Mouse (Mus musculus) erythroid progenitor cell, adult 5-6 weeks (primary cell): ENCODE measurements around the gene Olfr467. TPM values are rescaled to one million over a fixed set of nuclear protein-coding genes. Genes with fewer than 3 reads are reported as not detected.
"Not testable (repeated sequence)": the region's sequence is repeated elsewhere in the genome, so short reads cannot be mapped to it uniquely, and the experiment has no call there.

Experiments used
- ATAC-seq: replicated peaks from 2 replicates; pipeline ENCODE4 v1.8.0; 2016; ENCODE audit warnings: moderate number of reproducible peaks, mild to moderate bottlenecking, moderate TSS enrichment, inconsistent platforms; ENCODE audit not compliant: poor library complexity, low FRiP score, severe bottlenecking
- total RNA-seq, 2 experiments: library from RNA; stranded (forward) in 1 of 2; stranded (reverse) in 1 of 2; fragments of 150-400 nt in 1 of 2; fragments of 186-747, 209-891 nt in 1 of 2; gene quantifications; 2 replicates each; pipeline versions ENCODE4 v1.2.3 to v1.2.4; 2015 to 2017; ENCODE audit warnings: low replicate concordance in 2 of 2

The Olfr467 gene
- total RNA-seq (2015; ENCODE audit: low replicate concordance) = not detected in 2 replicates
- total RNA-seq (2017; ENCODE audit: low replicate concordance) = not detected in 2 replicates

DNA sequence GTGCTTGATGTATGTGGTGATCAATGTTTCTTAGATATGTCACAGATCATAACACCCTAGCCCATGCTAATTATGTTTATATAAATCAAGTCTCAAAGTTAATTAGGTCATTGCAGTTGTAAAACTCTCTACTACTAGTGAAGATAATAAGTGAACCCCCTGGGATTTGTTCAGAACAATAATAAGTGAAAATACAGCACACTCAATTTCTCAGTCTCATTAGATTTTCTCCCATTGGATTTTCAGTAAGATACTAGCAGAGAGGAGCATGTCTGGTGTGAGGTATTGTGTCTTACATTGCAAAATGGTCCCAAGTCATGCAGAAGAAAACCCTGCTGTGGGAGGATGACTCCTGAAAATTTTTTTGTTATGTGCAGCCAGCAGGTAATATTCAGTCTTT, at the start of gene Olfr467:
Gene Olfr467 (plus strand): TSS at position 301 of the 400 bp plus-strand sequence.
- ATAC-seq = no peak

- ATAC-seq = no peak
Measured at GRCm38 (mm10) chr7:107770812-107771211, 41.3 kb upstream of the Olfr467 start.

DNA sequence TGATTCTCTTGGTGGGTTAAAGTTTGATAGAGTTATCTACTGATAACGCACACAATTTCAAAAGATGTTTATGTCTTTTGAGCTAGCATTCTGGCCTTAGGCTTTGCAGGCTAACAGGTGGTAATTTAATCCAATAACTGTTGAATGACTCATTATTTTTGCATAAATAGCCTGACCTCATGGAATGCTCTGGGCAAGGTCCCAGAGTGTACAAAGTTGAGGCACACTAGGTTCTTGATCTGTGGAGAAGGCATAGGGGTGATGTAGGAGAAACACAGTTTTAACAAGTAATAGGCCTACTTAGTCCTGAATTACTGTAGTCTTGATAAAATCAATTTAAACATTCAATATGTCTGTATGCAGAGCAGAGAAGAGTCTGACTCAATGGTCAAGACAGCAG, 33.8 kb upstream of the Olfr467 start:
- no peak for ATAC-seq

- ATAC-seq = no peak
Measured at GRCm38 (mm10) chr7:107779611-107780010, 32.5 kb upstream of the Olfr467 start.

GRCm38 (mm10) chr7:107787977-107788620, 24.0 kb upstream of the Olfr467 start:
- ATAC-seq = no peak

DNA sequence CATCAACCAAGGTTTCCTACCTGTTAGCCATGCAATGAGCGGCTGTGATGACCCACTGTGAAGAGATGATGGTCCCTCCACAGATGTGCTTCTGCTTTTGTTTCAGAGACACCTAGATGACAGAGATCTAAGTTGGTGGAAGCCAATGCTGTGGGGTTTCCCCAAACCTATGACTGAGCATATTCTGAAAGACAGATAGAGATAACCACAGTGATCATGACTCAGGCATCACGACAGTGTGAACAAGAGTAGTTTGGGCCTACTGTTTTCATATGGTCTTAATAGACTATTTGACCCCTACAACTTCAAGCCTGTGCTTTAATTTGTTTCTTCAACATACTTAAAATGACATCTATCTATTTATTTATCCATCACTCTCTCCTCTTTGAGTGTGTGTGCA, 15.6 kb upstream of the Olfr467 start:
- ATAC-seq = no peak

DNA sequence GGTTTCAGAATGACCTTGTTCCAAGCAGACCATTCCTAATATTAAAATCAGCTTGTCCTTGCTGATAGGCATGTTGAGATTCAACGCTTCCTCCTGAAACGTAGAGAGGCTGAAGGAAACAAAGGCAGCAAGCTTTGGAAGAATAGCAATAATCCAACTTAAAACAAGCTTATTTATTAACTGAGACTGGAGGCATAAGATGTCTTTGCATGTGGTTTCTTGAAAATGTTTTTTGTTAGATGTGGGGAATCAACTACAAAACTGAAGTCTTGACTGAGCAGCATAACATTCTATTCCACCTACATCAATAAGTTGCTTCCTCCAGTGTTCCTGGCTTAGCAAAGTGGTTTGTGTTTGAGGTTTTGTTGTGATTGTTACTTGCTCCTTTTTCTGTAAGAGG, 11.0 kb upstream of the Olfr467 start, which contains the start of gene Ovch2:
Gene Ovch2 (minus strand): TSS at position 101 of the 400 bp plus-strand sequence.
- no peak for ATAC-seq

DNA sequence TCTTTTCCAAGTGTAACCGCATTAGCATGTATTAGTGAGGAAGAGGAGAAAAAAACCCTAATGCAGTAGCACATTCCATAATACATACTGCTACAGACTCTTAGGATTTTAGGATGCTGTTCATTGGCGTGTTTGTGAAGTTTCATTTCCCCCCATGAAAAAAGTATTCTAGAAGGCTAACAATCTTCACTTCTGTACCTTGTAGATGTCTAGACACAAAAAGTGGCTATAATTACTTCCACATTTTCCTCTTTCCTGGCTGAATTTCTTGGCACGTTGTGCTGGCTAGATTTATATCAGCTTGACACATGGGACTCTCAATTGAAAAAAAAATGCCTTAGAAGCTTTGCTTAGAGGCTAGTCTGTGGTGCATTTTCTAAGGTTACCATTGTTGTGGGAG, 9.9 kb upstream of the Olfr467 start:
- ATAC-seq = no peak

- ATAC-seq = no peak
Measured at GRCm38 (mm10) chr7:107819442-107819841, 7.4 kb downstream of the Olfr467 start.

- ATAC-seq = not testable (repeated sequence)
Measured at GRCm38 (mm10) chr7:107823867-107824266, 11.8 kb downstream of the Olfr467 start.

GRCm38 (mm10) chr7:107825441-107825840, 13.4 kb downstream of the Olfr467 start, which contains the start of gene Olfr469:
TSS of gene Olfr469 (minus strand) at chr7:107825541.
- not testable (repeated sequence) for ATAC-seq

GRCm38 (mm10) chr7:107841719-107842118, 29.7 kb downstream of the Olfr467 start:
- no peak for ATAC-seq

DNA sequence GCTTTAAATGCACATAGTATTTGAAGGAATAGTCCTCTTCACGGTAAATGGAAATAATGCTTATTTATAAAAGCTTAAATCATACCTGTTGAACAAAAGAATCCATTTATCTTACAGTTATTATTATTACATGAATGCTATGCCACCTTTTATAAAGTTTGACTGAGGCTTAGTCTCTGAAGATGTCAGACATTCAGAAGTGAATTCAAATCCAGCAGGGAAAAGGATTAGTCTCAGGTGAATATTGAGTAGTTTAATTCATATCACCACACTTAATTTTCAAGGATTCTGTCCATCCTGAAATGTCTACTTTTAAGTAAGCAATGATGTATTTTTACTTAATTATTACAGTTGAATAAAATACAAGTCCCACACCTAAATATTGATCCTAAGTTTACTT, 35.3 kb downstream of the Olfr467 start, which contains the start of gene Olfr470:
Gene Olfr470 (minus strand): TSS at position 101 of the 400 bp plus-strand sequence.
- not testable (repeated sequence) for ATAC-seq

Other genes with a start within 250 kb of the Olfr467 start
- gene Olfml1, start 244.8 kb upstream of the Olfr467 start, total RNA-seq (2015; ENCODE audit: low replicate concordance) = not detected in 2 replicates
- gene Olfml1, start 244.8 kb upstream of the Olfr467 start, total RNA-seq (2017; ENCODE audit: low replicate concordance) = 1.2 TPM in 1 of 2 replicates, not detected in the other
- 2.9 TPM in 1 of 2 replicates, not detected in the other for gene Ppfibp2, start 217.1 kb upstream of the Olfr467 start, total RNA-seq (2015; ENCODE audit: low replicate concordance)
- 1.7 and 1.9 TPM in 2 replicates for gene Ppfibp2, start 217.1 kb upstream of the Olfr467 start, total RNA-seq (2017; ENCODE audit: low replicate concordance)
- not detected in 2 replicates for gene 5330417H12Rik, start 187.1 kb upstream of the Olfr467 start, total RNA-seq (2015; ENCODE audit: low replicate concordance)
- not detected in 2 replicates for gene 5330417H12Rik, start 187.1 kb upstream of the Olfr467 start, total RNA-seq (2017; ENCODE audit: low replicate concordance)
- gene Cyb5r2, start 54.2 kb upstream of the Olfr467 start, total RNA-seq (2015; ENCODE audit: low replicate concordance) = not detected in 2 replicates
- not detected in 2 replicates for gene Cyb5r2, start 54.2 kb upstream of the Olfr467 start, total RNA-seq (2017; ENCODE audit: low replicate concordance)
- not detected in 2 replicates for gene Ovch2, start 11.1 kb upstream of the Olfr467 start, total RNA-seq (2015; ENCODE audit: low replicate concordance)
- gene Ovch2, start 11.1 kb upstream of the Olfr467 start, total RNA-seq (2017; ENCODE audit: low replicate concordance) = not detected in 2 replicates
- not detected in 2 replicates for gene Olfr469, start 13.3 kb downstream of the Olfr467 start, total RNA-seq (2015; ENCODE audit: low replicate concordance)
- gene Olfr469, start 13.3 kb downstream of the Olfr467 start, total RNA-seq (2017; ENCODE audit: low replicate concordance) = not detected in 2 replicates
- gene Olfr470, start 35.2 kb downstream of the Olfr467 start, total RNA-seq (2015; ENCODE audit: low replicate concordance) = not detected in 2 replicates
- gene Olfr470, start 35.2 kb downstream of the Olfr467 start, total RNA-seq (2017; ENCODE audit: low replicate concordance) = not detected in 2 replicates
- gene Olfr472, start 85.6 kb downstream of the Olfr467 start, total RNA-seq (2015; ENCODE audit: low replicate concordance) = not detected in 2 replicates
- gene Olfr472, start 85.6 kb downstream of the Olfr467 start, total RNA-seq (2017; ENCODE audit: low replicate concordance) = not detected in 2 replicates
- not detected in 2 replicates for gene Olfr473, start 118.2 kb downstream of the Olfr467 start, total RNA-seq (2015; ENCODE audit: low replicate concordance)
- gene Olfr473, start 118.2 kb downstream of the Olfr467 start, total RNA-seq (2017; ENCODE audit: low replicate concordance) = not detected in 2 replicates
- not detected in 2 replicates for gene Olfr474, start 142.4 kb downstream of the Olfr467 start, total RNA-seq (2015; ENCODE audit: low replicate concordance)
- not detected in 2 replicates for gene Olfr474, start 142.4 kb downstream of the Olfr467 start, total RNA-seq (2017; ENCODE audit: low replicate concordance)
- not detected in 2 replicates for gene Olfr476, start 152.5 kb downstream of the Olfr467 start, total RNA-seq (2015; ENCODE audit: low replicate concordance)
- not detected in 2 replicates for gene Olfr476, start 152.5 kb downstream of the Olfr467 start, total RNA-seq (2017; ENCODE audit: low replicate concordance)
- not detected in 2 replicates for gene Olfr477, start 174.4 kb downstream of the Olfr467 start, total RNA-seq (2015; ENCODE audit: low replicate concordance)
- gene Olfr477, start 174.4 kb downstream of the Olfr467 start, total RNA-seq (2017; ENCODE audit: low replicate concordance) = not detected in 2 replicates
- not detected in 2 replicates for gene Olfr478, start 221.7 kb downstream of the Olfr467 start, total RNA-seq (2015; ENCODE audit: low replicate concordance)
- not detected in 2 replicates for gene Olfr478, start 221.7 kb downstream of the Olfr467 start, total RNA-seq (2017; ENCODE audit: low replicate concordance)
- gene Olfr479, start 238.4 kb downstream of the Olfr467 start, total RNA-seq (2015; ENCODE audit: low replicate concordance) = not detected in 2 replicates
- not detected in 2 replicates for gene Olfr479, start 238.4 kb downstream of the Olfr467 start, total RNA-seq (2017; ENCODE audit: low replicate concordance)